ENCODE assay signal across 21 mouse cellular contexts in the genomic region with DNA sequence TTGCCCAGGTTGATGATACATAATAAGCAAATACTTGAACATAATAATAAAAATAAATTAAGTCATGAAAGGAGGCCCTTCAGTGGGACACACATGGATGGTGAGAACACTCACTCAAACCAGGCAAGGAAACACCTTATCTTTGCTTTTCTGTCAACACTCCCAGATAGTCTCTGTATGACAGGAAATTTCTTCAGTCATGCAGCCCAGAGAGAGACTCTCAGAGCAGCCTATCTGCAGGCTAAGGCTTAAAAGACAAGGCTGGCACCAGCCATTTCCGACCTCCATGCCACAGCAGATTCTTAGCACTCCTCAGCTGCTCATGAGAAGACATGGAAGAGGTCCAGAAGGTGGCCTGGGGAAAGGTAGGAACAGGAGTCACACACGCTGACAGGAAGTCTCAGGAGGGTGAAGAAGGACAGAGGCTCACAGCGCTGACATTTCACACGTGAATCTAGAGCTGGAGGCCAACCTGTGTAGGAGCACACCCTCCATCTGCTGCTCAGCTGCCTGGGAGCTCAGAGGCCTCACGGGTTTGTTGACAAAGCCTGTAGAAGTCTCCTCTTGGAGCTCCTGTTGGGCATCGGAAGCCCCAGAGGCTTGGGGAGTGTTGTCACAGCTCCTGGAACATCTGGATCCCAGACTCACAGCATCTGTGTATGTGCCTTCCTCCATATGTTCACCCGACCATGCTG.
DNase-seq lines count a peak whose midpoint lies in the region; ATAC-seq lines count a peak whose summit lies in the region.
"Had no signal": no experiment of that assay in that cellular context is flagged by ENCODE, and none has a peak within 500 bp of the region (broad histone marks: within the 10 kb centered on the region; RNA-seq: fewer than 3 reads in every experiment).

No protein-coding gene starts in this region.

- peaks cover 13% of the 10 kb centered on the region for H3K9me3 ChIP-seq in embryonic facial prominence, embryonic 14.5 days (ENCODE audit: control insufficient read depth, low read length)
- no peaks in the 10 kb centered on the region; the same call in 1 of the 2 replicates for H3K9me3 ChIP-seq in embryonic facial prominence, embryonic 10.5 days
- peaks cover 6% of the 10 kb centered on the region; the same call in 1 of the 2 replicates for H3K9me3 ChIP-seq in heart, embryonic 12.5 days (replicated peaks)
- H3K9me3 ChIP-seq in heart, embryonic 16.5 days (replicated peaks; ENCODE audit: control insufficient read depth, low read length), result peaks cover 6% of the 10 kb centered on the region; the same call in 1 of the 2 replicates
- H3K9me3 ChIP-seq: forebrain, embryonic 10.5 days had no signal

- H3K27ac ChIP-seq in embryonic facial prominence, embryonic 14.5 days (replicated peaks; ENCODE audit: low read depth, low read length), result no peak overlapping the region
- no peak overlapping the region for H3K27ac ChIP-seq in embryonic facial prominence, embryonic 10.5 days (replicated peaks)
- peak overlapping the region; percentile 67 for H3K27ac ChIP-seq in heart, embryonic 12.5 days (ENCODE audit: poor library complexity, severe bottlenecking)
- no peak overlapping the region for H3K27ac ChIP-seq in heart, embryonic 16.5 days (ENCODE audit: low read length)
- H3K27ac ChIP-seq: embryonic facial prominence, embryonic 15.5 days; forebrain, embryonic 10.5 days; gastrocnemius, adult 2 months; hindbrain, embryonic 12.5 days had no signal

- intact Hi-C loops in heart, postnatal 10 days (cut with DNase I), result no loop called here

- H3K4me1 ChIP-seq in embryonic facial prominence, embryonic 14.5 days (ENCODE audit: control insufficient read depth, insufficient read depth, low read length), result peaks cover 2% of the 10 kb centered on the region; the same call in 1 of the 2 replicates
- H3K4me1 ChIP-seq in embryonic facial prominence, embryonic 10.5 days, result no peaks in the 10 kb centered on the region
- H3K4me1 ChIP-seq in heart, embryonic 12.5 days (replicated peaks), result peaks cover 17% of the 10 kb centered on the region
- H3K4me1 ChIP-seq in heart, embryonic 16.5 days (ENCODE audit: control insufficient read depth, insufficient read depth, low read length), result peaks cover 11% of the 10 kb centered on the region
- H3K4me1 ChIP-seq: forebrain, embryonic 10.5 days; hindbrain, embryonic 12.5 days had no signal

- no peaks in the 10 kb centered on the region for H3K36me3 ChIP-seq in embryonic facial prominence, embryonic 14.5 days (ENCODE audit: control insufficient read depth, insufficient read depth, low read length)
- H3K36me3 ChIP-seq in embryonic facial prominence, embryonic 10.5 days (replicated peaks), result no peaks in the 10 kb centered on the region
- no peaks in the 10 kb centered on the region for H3K36me3 ChIP-seq in heart, embryonic 12.5 days
- no peaks in the 10 kb centered on the region for H3K36me3 ChIP-seq in heart, embryonic 16.5 days (ENCODE audit: control insufficient read depth, insufficient read depth)
- H3K36me3 ChIP-seq: embryonic facial prominence, embryonic 15.5 days; forebrain, embryonic 10.5 days; hindbrain, embryonic 12.5 days had no signal

- peaks cover 4% of the 10 kb centered on the region; the same call in 1 of the 2 replicates for H3K27me3 ChIP-seq in embryonic facial prominence, embryonic 14.5 days (replicated peaks; ENCODE audit: control insufficient read depth, insufficient read depth, low read length)
- no peaks in the 10 kb centered on the region for H3K27me3 ChIP-seq in embryonic facial prominence, embryonic 10.5 days (replicated peaks; ENCODE audit: low read depth, poor library complexity, severe bottlenecking)
- no peaks in the 10 kb centered on the region for H3K27me3 ChIP-seq in heart, embryonic 12.5 days (replicated peaks)
- no peaks in the 10 kb centered on the region for H3K27me3 ChIP-seq in heart, embryonic 16.5 days (ENCODE audit: control insufficient read depth, insufficient read depth, low read length)
- H3K27me3 ChIP-seq: hindbrain, embryonic 12.5 days had no signal

- no peak overlapping the region for H3K4me3 ChIP-seq in embryonic facial prominence, embryonic 14.5 days (ENCODE audit: low read depth, low read length)
- H3K4me3 ChIP-seq in embryonic facial prominence, embryonic 10.5 days, result no peak overlapping the region
- no peak overlapping the region for H3K4me3 ChIP-seq in heart, embryonic 12.5 days
- H3K4me3 ChIP-seq in heart, embryonic 16.5 days (ENCODE audit: low read length), result no peak overlapping the region
- H3K4me3 ChIP-seq: embryonic facial prominence, embryonic 15.5 days; erythroblast, embryonic 14.5 days; forebrain, embryonic 10.5 days; gastrocnemius, adult 2 months; hindbrain, embryonic 12.5 days had no signal

- WGBS in embryonic facial prominence, embryonic 14.5 days, result 51% methylated on average over 5 of the region's 7 CpGs
- WGBS in embryonic facial prominence, embryonic 10.5 days, result 71% methylated on average over 7 of the region's 7 CpGs
- 24% methylated on average over 7 of the region's 7 CpGs for WGBS in heart, embryonic 12.5 days
- 35% methylated on average over 7 of the region's 7 CpGs for WGBS in heart, embryonic 16.5 days

- DNase-seq in embryonic facial prominence, embryonic 14.5 days (ENCODE audit: low spot score), result peak; percentile 45
- DNase-seq in embryonic facial prominence, embryonic 10.5 days (ENCODE audit: low spot score), result no peak
- no peak for DNase-seq in heart, postnatal 10 days
- DNase-seq in heart, adult 18-20 months, result no peak
- DNase-seq: adrenal gland, postnatal 10 days; cerebellum, adult 11 months; cerebellum, adult 8-10 months; cerebellum, postnatal 14 days; gastrocnemius, adult 2 months; gastrocnemius, postnatal 25 days; kidney, adult 8-10 months had no signal

- H3K4me2 ChIP-seq in embryonic facial prominence, embryonic 14.5 days (ENCODE audit: low read depth, low read length), result no peak overlapping the region
- peak overlapping the region; percentile 8; the same call in 1 of the 2 replicates for H3K4me2 ChIP-seq in heart, embryonic 12.5 days
- H3K4me2 ChIP-seq in heart, embryonic 16.5 days (ENCODE audit: low read depth, low read length), result no peak overlapping the region
- H3K4me2 ChIP-seq: embryonic facial prominence, embryonic 15.5 days; hindbrain, embryonic 12.5 days had no signal

- ATAC-seq in embryonic facial prominence, embryonic 14.5 days (ENCODE audit: low read depth), result no peak
- peak; percentile 55 for ATAC-seq in heart, embryonic 12.5 days (ENCODE audit: insufficient number of reproducible peaks, low FRiP score)
- peak; percentile 60; the same call in 1 of the 2 replicates for ATAC-seq in heart, embryonic 16.5 days (replicated peaks; ENCODE audit: extremely low read depth, insufficient read depth, low FRiP score)
- ATAC-seq: forebrain, embryonic 14.5 days; hindbrain, embryonic 16.5 days; inflammation-experienced regulatory T-cells, adult 6 months; intestine, postnatal 0 days had no signal

- H3K9ac ChIP-seq in embryonic facial prominence, embryonic 14.5 days (ENCODE audit: low read depth, low read length), result no peak overlapping the region
- H3K9ac ChIP-seq in heart, embryonic 12.5 days, result no peak overlapping the region
- H3K9ac ChIP-seq in heart, embryonic 16.5 days (ENCODE audit: low read length), result no peak overlapping the region
- H3K9ac ChIP-seq: embryonic facial prominence, embryonic 15.5 days; hindbrain, embryonic 12.5 days had no signal
